Mouse (Mus musculus) heart, adult 8-10 months (tissue): Measurements from ENCODE around the gene Vcam1. TPM values are rescaled to one million over a fixed set of nuclear protein-coding genes. Genes with fewer than 3 reads are reported as not detected.

Experiments
- DNase-seq: peaks from one replicate; pipeline ENCODE4 v3.0.0; 2022; ENCODE audit warnings: low spot score
- total RNA-seq, 4 experiments: library from RNA; stranded (reverse); gene quantifications; 2 replicates each; pipeline ENCODE4 v1.2.4; 2022

Vcam1 gene
- total RNA-seq, 4 experiments from 2014 or later, result 16.0 to 19.8 (median 16.5) TPM

GRCm38 (mm10) chr3:116126508-116127190 lies 2.8 kb downstream of the Vcam1 start:
- DNase-seq, result no peak

- DNase-seq, result no peak
Measured at GRCm38 (mm10) chr3:116126070-116126469, 3.4 kb downstream of the Vcam1 start.

DNA sequence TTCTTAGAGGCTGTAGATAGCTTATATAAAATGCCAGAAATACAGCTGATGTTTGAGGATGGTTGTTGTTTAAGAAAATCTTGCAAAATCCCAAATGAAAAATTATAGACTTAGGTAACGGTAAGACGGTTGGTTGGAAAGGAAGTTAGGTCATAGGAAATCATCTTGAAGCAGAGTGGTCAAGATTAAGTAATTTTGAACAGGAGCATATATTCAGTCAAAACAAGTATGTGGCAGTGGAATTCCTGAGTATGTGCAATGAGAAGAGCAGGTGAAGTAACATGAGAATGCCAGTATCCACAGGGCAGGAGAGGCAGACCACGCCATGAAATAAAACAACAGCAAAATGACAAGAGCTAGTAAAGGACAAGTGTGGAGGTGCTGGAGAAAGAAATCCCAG lies 5.7 kb downstream of the Vcam1 start:
- DNase-seq, result no peak

- DNase-seq, result no peak
Measured at GRCm38 (mm10) chr3:116122696-116123095, 6.8 kb downstream of the Vcam1 start.

DNA sequence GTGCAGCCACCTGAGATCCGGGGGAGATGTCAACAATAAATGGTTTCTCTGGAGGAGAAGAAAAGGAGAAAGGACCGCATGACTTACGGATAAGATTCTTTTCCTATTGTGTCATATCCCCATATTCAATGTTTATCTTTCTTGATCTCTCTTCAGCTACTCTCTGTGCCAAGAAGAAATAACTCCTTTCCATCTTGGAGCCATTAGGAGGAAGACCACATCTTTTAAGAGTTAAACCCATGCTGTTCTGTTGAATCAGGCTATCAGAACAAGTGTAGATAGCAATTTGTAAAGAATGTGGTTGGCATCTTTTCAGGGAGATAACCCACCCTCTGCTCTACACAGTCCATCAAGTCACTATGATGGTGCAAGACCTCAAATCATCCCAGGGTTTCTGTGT lies 8.5 kb downstream of the Vcam1 start:
- no peak for DNase-seq

- DNase-seq, result no peak
Measured at GRCm38 (mm10) chr3:116120391-116120790, 9.1 kb downstream of the Vcam1 start.

GRCm38 (mm10) chr3:116119162-116119561 lies 10.3 kb downstream of the Vcam1 start:
- DNase-seq, result no peak

DNA sequence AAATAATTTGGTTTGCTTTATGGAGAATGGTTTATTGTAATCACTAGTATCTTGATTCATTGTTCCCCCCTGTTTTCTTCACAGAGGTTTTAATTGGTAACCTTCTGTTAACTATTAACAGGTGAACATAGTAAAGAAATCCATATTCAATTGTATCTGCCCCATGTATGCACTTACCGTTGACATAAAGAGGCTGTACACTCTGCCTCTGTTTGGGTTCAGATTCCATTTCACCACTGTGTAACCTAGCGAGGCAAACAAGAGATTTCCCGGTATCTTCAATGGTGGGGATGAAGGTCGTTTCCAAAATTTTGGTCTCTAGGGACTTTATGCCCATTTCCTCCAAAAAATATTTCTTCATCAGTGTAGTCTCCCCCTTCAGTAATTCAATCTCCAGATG lies 12.4 kb downstream of the Vcam1 start:
- DNase-seq, result no peak

- peak; percentile 72 for DNase-seq
Measured at GRCm38 (mm10) chr3:116114249-116115188, 15.0 kb downstream of the Vcam1 start.

- DNase-seq, result no peak
Measured at GRCm38 (mm10) chr3:116113443-116114241, 15.8 kb downstream of the Vcam1 start.

GRCm38 (mm10) chr3:116112816-116113405 lies 16.6 kb downstream of the Vcam1 start:
- no peak for DNase-seq

- DNase-seq, result no peak
Measured at GRCm38 (mm10) chr3:116105713-116106112, 23.8 kb downstream of the Vcam1 start.

- DNase-seq, result no peak
Measured at GRCm38 (mm10) chr3:116104866-116105647, 24.4 kb downstream of the Vcam1 start.

GRCm38 (mm10) chr3:116104270-116104669 lies 25.2 kb downstream of the Vcam1 start:
- no peak for DNase-seq

DNA sequence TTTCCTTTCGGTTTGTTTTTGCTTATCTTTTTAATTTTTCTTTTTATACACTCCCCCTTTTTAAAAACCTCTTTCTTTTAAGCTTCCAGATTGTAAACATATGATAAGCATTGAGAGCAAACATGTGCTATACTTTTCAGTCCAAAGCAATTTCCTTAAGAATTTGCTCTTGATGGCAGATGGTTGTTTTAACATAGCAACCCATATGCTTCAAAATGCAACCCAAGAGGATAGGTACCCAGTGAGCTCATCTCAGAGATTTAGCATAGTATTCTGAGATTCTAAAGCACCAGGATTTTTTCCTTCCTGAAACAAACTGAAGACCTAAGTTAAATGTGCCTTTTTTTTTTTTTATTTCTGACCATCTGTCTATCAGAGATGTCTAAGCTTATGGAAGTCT lies 28.6 kb downstream of the Vcam1 start:
- DNase-seq, result no peak

GRCm38 (mm10) chr3:116095934-116096333 lies 33.6 kb downstream of the Vcam1 start:
- peak; percentile 45 for DNase-seq

DNA sequence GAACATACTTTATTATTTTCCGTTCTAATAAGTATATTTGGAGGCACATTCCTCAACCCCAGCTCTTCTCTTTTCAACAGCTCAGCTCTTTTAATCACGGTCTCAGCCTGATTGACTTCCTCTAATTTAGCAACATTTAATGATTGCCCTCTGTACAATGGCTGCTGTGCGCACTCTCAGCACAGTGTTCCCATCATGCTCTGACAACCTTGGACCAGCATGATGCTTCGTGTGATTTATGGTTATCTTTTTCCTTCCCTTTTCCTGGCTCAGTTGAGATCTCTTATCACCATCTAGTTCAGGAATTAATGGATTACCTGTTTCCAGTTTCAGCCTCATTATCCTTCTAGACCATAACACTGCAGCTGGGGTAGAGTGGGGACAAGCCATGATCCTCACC lies 34.2 kb downstream of the Vcam1 start:
- DNase-seq, result no peak

GRCm38 (mm10) chr3:116094886-116095285 lies 34.6 kb downstream of the Vcam1 start:
- no peak for DNase-seq

- no peak for DNase-seq
Measured at GRCm38 (mm10) chr3:116094288-116094687, 35.2 kb downstream of the Vcam1 start.

GRCm38 (mm10) chr3:116092547-116092946 lies 36.9 kb downstream of the Vcam1 start:
- DNase-seq, result no peak

GRCm38 (mm10) chr3:116091706-116092105 lies 37.8 kb downstream of the Vcam1 start:
- no peak for DNase-seq
